Mouse (Mus musculus): Measurements from ENCODE around the gene Zfp865. TPM values are rescaled to one million over a fixed set of nuclear protein-coding genes. Genes with fewer than 3 reads are reported as not detected.

The Zfp865 gene
- polyA plus RNA-seq, 1 experiment from 2014 or later, result 9.0 TPM

GRCm38 (mm10) chr7:5036136-5036535 is 16.0 kb downstream of the Zfp865 start:
- no peak for ATAC-seq (ENCODE audit: insufficient number of reproducible peaks, low FRiP score, low TSS enrichment, low read depth)
- whole genome bisulfite sequencing, result 94% methylated on average over 9 of the region's 9 CpGs
- H3K4me1 ChIP-seq, result peaks cover 4% of the 10 kb centered on the region; the same call in 1 of the 2 replicates
- H3K4me2 ChIP-seq (replicated peaks), result no peak overlapping the region
- H3K27ac ChIP-seq (replicated peaks), result no peak overlapping the region
- peaks cover 52% of the 10 kb centered on the region for H3K36me3 ChIP-seq
- H3K9ac ChIP-seq, result no peak overlapping the region
- peaks cover 16% of the 10 kb centered on the region for H3K9me3 ChIP-seq (replicated peaks)
- no peaks in the 10 kb centered on the region for H3K27me3 ChIP-seq
- no peak overlapping the region for H3K4me3 ChIP-seq (replicated peaks)

- H3K9me3 ChIP-seq (replicated peaks), result peaks cover 7% of the 10 kb centered on the region
- no peak overlapping the region for H3K4me2 ChIP-seq (replicated peaks)
- peaks cover 48% of the 10 kb centered on the region for H3K36me3 ChIP-seq
- no peak for ATAC-seq (ENCODE audit: insufficient number of reproducible peaks, low FRiP score, low TSS enrichment, low read depth)
- H3K27me3 ChIP-seq, result no peaks in the 10 kb centered on the region
- no peak overlapping the region for H3K27ac ChIP-seq (replicated peaks)
- H3K4me1 ChIP-seq, result peaks cover 4% of the 10 kb centered on the region; the same call in 1 of the 2 replicates
- no peak overlapping the region for H3K4me3 ChIP-seq (replicated peaks)
- 92% methylated on average over 7 of the region's 7 CpGs for WGBS
- no peak overlapping the region for H3K9ac ChIP-seq
These were observed 16.9 kb downstream of the Zfp865 start for GRCm38 (mm10) chr7:5037026-5037425.

GRCm38 (mm10) chr7:5037467-5037866 is 17.3 kb downstream of the Zfp865 start:
- Histone ChIP-seq H3K36me3 (peaks cover 43% of the 10 kb centered on the region), H3K4me1 (peaks cover 4% of the 10 kb centered on the region; the same call in 1 of the 2 replicates), H3K9ac (no peak overlapping the region), H3K4me2 (replicated peaks) (peak overlapping the region; percentile 52), H3K4me3 (replicated peaks) (peak overlapping the region; percentile 59), H3K27me3 (no peaks in the 10 kb centered on the region), H3K27ac (replicated peaks) (peak overlapping the region; percentile 97), H3K9me3 (replicated peaks) (0 out of 2 replicates have a peak, but pooled peaks cover 4% of the 10 kb centered on the region)
- ATAC-seq (ENCODE audit: insufficient number of reproducible peaks, low FRiP score, low TSS enrichment, low read depth), result no peak
- 89% methylated on average over 8 of the region's 8 CpGs for WGBS

GRCm38 (mm10) chr7:5038109-5038732 is 18.0 kb downstream of the Zfp865 start, which contains the start of gene Zfp784:
Gene Zfp784 (minus strand): TSS chr7:5038446.
- under 1% methylated on average over 48 of the region's 48 CpGs for WGBS
- Histone ChIP-seq H3K4me1 (peaks cover 4% of the 10 kb centered on the region; the same call in 1 of the 2 replicates), H3K9ac (peak within 1 kb of the TSS; percentile 49), H3K4me2 (replicated peaks) (peak within 1 kb of the TSS; percentile 52), H3K27me3 (no peaks in the 10 kb centered on the region), H3K4me3 (replicated peaks) (peak within 1 kb of the TSS; percentile 59), H3K36me3 (peaks cover 36% of the 10 kb centered on the region), H3K27ac (replicated peaks) (peak within 1 kb of the TSS; percentile 97), H3K9me3 (replicated peaks) (0 out of 2 replicates have a peak, but pooled peaks cover 4% of the 10 kb centered on the region)
- ATAC-seq (ENCODE audit: insufficient number of reproducible peaks, low FRiP score, low TSS enrichment, low read depth), result peak; percentile 95

- 30% methylated on average over 5 of the region's 5 CpGs for WGBS
These were observed 18.8 kb downstream of the Zfp865 start for GRCm38 (mm10) chr7:5038940-5039339.

GRCm38 (mm10) chr7:5044981-5045380 is 24.8 kb downstream of the Zfp865 start:
- Histone ChIP-seq H3K4me3 (replicated peaks) (no peak overlapping the region), H3K27ac (replicated peaks) (no peak overlapping the region), H3K27me3 (no peaks in the 10 kb centered on the region), H3K4me2 (replicated peaks) (no peak overlapping the region), H3K36me3 (peaks cover 5% of the 10 kb centered on the region; the same call in 1 of the 2 replicates), H3K4me1 (no peaks in the 10 kb centered on the region), H3K9ac (no peak overlapping the region), H3K9me3 (replicated peaks) (no peaks in the 10 kb centered on the region)
- ATAC-seq (ENCODE audit: insufficient number of reproducible peaks, low FRiP score, low TSS enrichment, low read depth), result no peak
- WGBS, result 80% methylated on average over 2 of the region's 2 CpGs

More at GRCm38 (mm10) chr7:5038940-5039339, 18.8 kb downstream of the Zfp865 start:
- Histone ChIP-seq H3K27me3 (no peaks in the 10 kb centered on the region), H3K4me3 (replicated peaks) (peak overlapping the region; percentile 59), H3K9ac (peak overlapping the region; percentile 49), H3K9me3 (replicated peaks) (0 out of 2 replicates have a peak, but pooled peaks cover 4% of the 10 kb centered on the region), H3K4me2 (replicated peaks) (peak overlapping the region; percentile 52), H3K27ac (replicated peaks) (peak overlapping the region; percentile 97), H3K36me3 (peaks cover 28% of the 10 kb centered on the region), H3K4me1 (peaks cover 4% of the 10 kb centered on the region; the same call in 1 of the 2 replicates)
- ATAC-seq (ENCODE audit: insufficient number of reproducible peaks, low FRiP score, low TSS enrichment, low read depth), result no peak

GRCm38 (mm10) chr7:5046112-5046511 is 25.9 kb downstream of the Zfp865 start:
- H3K9me3 ChIP-seq (replicated peaks), result no peaks in the 10 kb centered on the region
- no peak overlapping the region for H3K4me2 ChIP-seq (replicated peaks)
- H3K4me1 ChIP-seq, result peaks cover 8% of the 10 kb centered on the region; the same call in 1 of the 2 replicates
- H3K27me3 ChIP-seq, result no peaks in the 10 kb centered on the region
- H3K27ac ChIP-seq (replicated peaks), result no peak overlapping the region
- H3K9ac ChIP-seq, result no peak overlapping the region
- WGBS, result 66% methylated on average over 2 of the region's 2 CpGs
- no peak for ATAC-seq (ENCODE audit: insufficient number of reproducible peaks, low FRiP score, low TSS enrichment, low read depth)
- H3K4me3 ChIP-seq (replicated peaks), result no peak overlapping the region
- H3K36me3 ChIP-seq, result peaks cover 5% of the 10 kb centered on the region; the same call in 1 of the 2 replicates

GRCm38 (mm10) chr7:5047313-5047712 is 27.1 kb downstream of the Zfp865 start:
- WGBS, result 28% methylated on average over 2 of the region's 2 CpGs
- no peaks in the 10 kb centered on the region for H3K9me3 ChIP-seq (replicated peaks)
- no peak overlapping the region for H3K27ac ChIP-seq (replicated peaks)
- no peak overlapping the region for H3K9ac ChIP-seq
- no peak overlapping the region for H3K4me3 ChIP-seq (replicated peaks)
- peaks cover 15% of the 10 kb centered on the region for H3K4me1 ChIP-seq
- no peak overlapping the region for H3K4me2 ChIP-seq (replicated peaks)
- no peaks in the 10 kb centered on the region for H3K27me3 ChIP-seq
- H3K36me3 ChIP-seq, result no peaks in the 10 kb centered on the region
- ATAC-seq (ENCODE audit: insufficient number of reproducible peaks, low FRiP score, low TSS enrichment, low read depth), result no peak

GRCm38 (mm10) chr7:5051193-5052192 is 31.3 kb downstream of the Zfp865 start, which contains the start of gene Zfp580:
Gene Zfp580 (plus strand): TSS chr7:5051538.
- Histone ChIP-seq H3K4me3 (replicated peaks) (peak within 1 kb of the TSS; percentile 82), H3K27ac (replicated peaks) (peak within 1 kb of the TSS; percentile 77), H3K9me3 (replicated peaks) (no peaks in the 10 kb centered on the region), H3K4me2 (replicated peaks) (peak within 1 kb of the TSS; percentile 90), H3K27me3 (peaks cover 34% of the 10 kb centered on the region), H3K9ac (peak within 1 kb of the TSS; percentile 85), H3K4me1 (peaks cover 48% of the 10 kb centered on the region), H3K36me3 (no peaks in the 10 kb centered on the region)
- peak; percentile 69 for ATAC-seq (ENCODE audit: insufficient number of reproducible peaks, low FRiP score, low TSS enrichment, low read depth)
- WGBS, result under 1% methylated on average over 65 of the region's 65 CpGs

GRCm38 (mm10) chr7:5052438-5052837 is 32.3 kb downstream of the Zfp865 start:
- Histone ChIP-seq H3K4me3 (replicated peaks) (peak overlapping the region; percentile 82), H3K36me3 (no peaks in the 10 kb centered on the region), H3K4me2 (replicated peaks) (peak overlapping the region; percentile 90), H3K27me3 (peaks cover 34% of the 10 kb centered on the region), H3K4me1 (peaks cover 58% of the 10 kb centered on the region), H3K9me3 (replicated peaks) (no peaks in the 10 kb centered on the region), H3K9ac (0 out of 2 replicates have a peak overlapping the region, but pooled peaks have one; percentile 85), H3K27ac (replicated peaks) (no peak overlapping the region)
- 2% methylated on average over 12 of the region's 12 CpGs for WGBS
- no peak for ATAC-seq (ENCODE audit: insufficient number of reproducible peaks, low FRiP score, low TSS enrichment, low read depth)

GRCm38 (mm10) chr7:5052931-5053343 is 32.8 kb downstream of the Zfp865 start:
- no peak for ATAC-seq (ENCODE audit: insufficient number of reproducible peaks, low FRiP score, low TSS enrichment, low read depth)
- Histone ChIP-seq H3K4me3 (replicated peaks) (peak overlapping the region; percentile 82), H3K27ac (replicated peaks) (no peak overlapping the region), H3K9ac (0 out of 2 replicates have a peak overlapping the region, but pooled peaks have one; percentile 85), H3K9me3 (replicated peaks) (no peaks in the 10 kb centered on the region), H3K4me2 (replicated peaks) (peak overlapping the region; percentile 90), H3K27me3 (peaks cover 34% of the 10 kb centered on the region), H3K36me3 (no peaks in the 10 kb centered on the region), H3K4me1 (peaks cover 63% of the 10 kb centered on the region)
- 7% methylated on average over 45 of the region's 45 CpGs for WGBS
